Mouse (Mus musculus) natural killer cell, adult 2 months (primary cell): ENCODE measurements around the gene Fhl2.
A peak's percentile ranks its signal among the peaks of the same experiment; 100 is the strongest.

Experiments
- DNase-seq, 2 experiments: peaks; one replicate each; pipeline ENCODE4 v3.0.0; 2022; ENCODE audit warnings: low spot score in 2 of 2

Fhl2 gene

DNA sequence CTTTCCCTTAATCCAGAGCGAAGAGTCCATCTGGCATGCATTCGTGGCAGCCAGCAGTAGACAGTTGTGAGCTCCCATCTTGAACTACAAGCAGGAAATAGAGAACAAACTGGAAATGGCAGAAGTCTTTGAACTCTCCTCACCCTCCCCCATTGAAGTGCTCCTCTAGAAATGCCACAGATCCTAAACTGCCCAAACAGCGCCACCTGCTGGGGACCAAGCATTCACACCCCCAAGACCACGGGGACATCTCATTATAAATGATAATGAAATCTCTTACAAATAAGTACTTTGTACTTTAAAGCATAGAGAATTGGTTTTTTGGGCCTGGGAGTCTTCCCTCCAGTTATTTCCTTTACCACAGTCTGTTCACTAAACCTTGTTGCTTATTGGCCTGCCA, 86.2 kb downstream of the Fhl2 start:
- peak; percentile 61 to 73 for DNase-seq

DNA sequence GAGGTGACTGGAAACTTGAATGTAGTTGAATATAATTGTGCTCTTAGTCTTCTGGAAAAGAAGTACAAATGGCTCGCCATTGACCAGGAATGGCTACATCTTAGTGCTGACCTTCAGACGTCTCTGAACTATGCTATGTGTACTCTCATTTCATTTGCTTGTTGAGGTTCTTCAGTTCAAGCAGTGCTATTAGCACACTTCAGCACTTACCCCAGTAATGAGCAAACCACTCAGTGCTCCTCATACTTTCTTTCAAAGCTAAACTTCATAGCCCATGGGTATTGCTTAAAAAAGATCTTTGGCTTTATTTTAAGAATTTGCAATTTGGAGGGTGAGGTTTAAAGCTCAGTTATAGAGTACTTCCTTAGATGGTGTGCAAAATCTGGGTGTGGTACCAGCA, 88.1 kb downstream of the Fhl2 start:
- DNase-seq = no peak

DNA sequence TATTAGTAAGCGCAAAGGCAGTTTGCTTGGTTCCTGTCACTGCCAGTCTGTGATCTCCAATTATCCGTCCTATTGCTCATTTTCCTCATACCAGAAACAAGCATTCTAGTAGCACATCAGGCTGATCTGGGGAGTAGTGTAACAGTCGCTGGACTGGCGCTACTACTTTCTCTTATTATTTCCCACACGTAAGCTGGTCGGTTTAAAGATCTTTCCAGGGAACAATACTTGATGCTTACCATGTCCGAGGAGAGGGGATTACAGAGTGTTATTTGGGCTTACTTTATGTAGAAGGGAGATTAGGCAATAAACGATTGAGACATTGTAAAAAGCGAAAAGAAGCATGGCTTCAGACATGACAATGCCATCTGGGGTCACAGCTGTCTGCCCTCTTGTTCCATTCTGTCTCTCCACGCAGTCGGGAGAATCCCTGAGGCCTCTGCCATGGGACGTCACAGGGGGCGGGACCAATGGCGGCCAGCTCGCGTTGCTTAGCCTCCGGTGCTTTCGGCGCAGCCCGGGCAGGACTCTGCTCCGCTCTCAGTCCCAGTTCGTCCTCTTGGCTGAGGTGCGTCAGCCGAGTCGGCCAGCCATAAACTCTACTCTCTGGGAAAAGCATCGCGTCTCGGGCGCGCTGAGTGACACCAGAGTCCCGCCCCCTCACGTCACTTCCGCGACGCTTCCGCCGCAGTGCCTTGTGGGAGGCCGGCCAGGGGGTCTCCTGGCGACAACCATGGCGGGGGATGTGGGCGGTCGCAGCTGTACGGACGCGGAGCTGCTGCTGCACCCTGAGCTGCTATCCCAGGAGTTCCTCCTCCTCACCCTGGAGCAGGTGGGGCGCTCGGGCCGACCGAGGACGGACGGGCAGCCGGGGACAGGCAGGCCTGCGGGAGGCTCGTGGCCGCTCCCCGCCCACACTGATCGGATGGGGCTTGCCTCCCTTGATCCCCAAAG, 98.5 kb downstream of the Fhl2 start, which contains the start of the genes Tgfbrap1 and AI597479:
Tgfbrap1 (minus strand) TSS at position 607 of the 954 bp plus-strand sequence.
AI597479 (plus strand) TSS at position 680 of the 954 bp plus-strand sequence.
- peak; percentile 87 to 89 for DNase-seq

GRCm38 (mm10) chr1:43094206-43094605, 102.6 kb downstream of the Fhl2 start:
- no peak for DNase-seq

GRCm38 (mm10) chr1:43092056-43093015, 104.4 kb downstream of the Fhl2 start:
- peak; percentile 46 to 48 for DNase-seq

GRCm38 (mm10) chr1:43091306-43092055, 105.3 kb downstream of the Fhl2 start:
- DNase-seq = peak in 1 of 2 experiments; percentile 4

- DNase-seq = no peak
Observed at GRCm38 (mm10) chr1:43090418-43090817, 106.4 kb downstream of the Fhl2 start.

GRCm38 (mm10) chr1:43082946-43083345, 113.8 kb downstream of the Fhl2 start:
- DNase-seq = no peak

DNA sequence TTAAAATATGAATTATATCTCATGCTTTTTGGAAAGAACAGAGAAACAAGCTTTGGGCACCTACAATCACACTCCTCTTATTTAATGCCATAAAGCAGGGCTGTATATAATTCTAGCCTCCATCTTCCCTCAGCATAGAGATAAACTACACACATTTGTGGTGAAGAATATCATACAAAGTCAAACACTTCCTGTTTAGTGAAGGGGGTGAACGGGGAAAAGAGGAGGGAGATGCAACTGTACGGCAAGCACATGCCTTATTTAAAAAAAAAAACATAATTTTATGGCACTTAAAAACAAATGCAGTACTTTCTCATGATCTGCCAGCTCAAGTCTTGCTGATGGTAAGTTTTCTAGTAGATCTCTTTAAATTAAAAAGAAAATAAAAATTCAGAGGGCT, 118.7 kb downstream of the Fhl2 start:
- no peak for DNase-seq

- no peak for DNase-seq
Observed at GRCm38 (mm10) chr1:43074791-43075190, 122.0 kb downstream of the Fhl2 start.
